Mouse (Mus musculus): ENCODE measurements at regions not wholly inside any gene's neighbourhood (a gene's known extent, or its start where the extent isn't known, plus 50 kb on each side); places are given as distances from the start of the nearest gene placed in this dataset.

DNA sequence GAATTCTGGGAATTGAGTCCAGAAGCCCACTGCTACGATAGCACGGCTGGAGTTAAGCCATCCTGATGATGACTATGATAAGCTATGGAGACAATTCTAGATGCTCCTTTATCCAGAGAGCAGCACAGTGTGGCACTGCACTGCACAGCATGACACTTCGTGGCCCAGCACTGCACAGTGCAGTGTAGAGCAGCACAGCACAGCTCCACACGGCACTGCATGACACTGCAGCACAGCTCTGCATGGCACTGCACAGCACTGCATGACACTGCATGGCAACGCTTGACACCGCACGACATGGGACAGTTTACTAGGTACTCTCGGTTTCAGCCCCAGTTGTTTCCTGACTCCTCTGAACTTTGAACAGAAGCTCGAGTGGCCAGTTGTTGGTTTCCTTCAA is 523.1 kb downstream of the Etnk1 start:
- TF ChIP-seq CTCF (IDR thresholded peaks at IDR 0.05; ENCODE audit: borderline replicate concordance, extremely low read depth, insufficient read depth, insufficient read length) (no peak), POLR2A (IDR thresholded peaks at IDR 0.05; ENCODE audit: borderline replicate concordance, extremely low read depth, insufficient read depth, insufficient read length, poor library complexity, severe bottlenecking) (no peak)

Measured in brain, embryonic 14.5 days (tissue).